Mouse (Mus musculus) liver, embryonic 12.5 days (tissue): ENCODE measurements at regions not wholly inside any gene's neighbourhood (a gene's known extent, or its start where the extent isn't known, plus 50 kb on each side); places are given as distances from the start of the nearest gene placed in this dataset.

ENCODE experiments used
- ATAC-seq: fragments of 200-750 bp; cut with Nextera tagmentation; 2 replicates; pipeline ENCODE4 v1.8.0; 2017; ENCODE audit warnings: moderate number of reproducible peaks, mild to moderate bottlenecking, moderate library complexity
- H3K27ac ChIP-seq: fragments of 300-500 bp; sonication (generic); 2 replicates; pipeline ENCODE4 v1.5.1; 2016; ENCODE audit warnings: mild to moderate bottlenecking
- H3K27me3 ChIP-seq: fragments of 300-500 bp; sonication (generic); replicated peaks from 2 replicates; pipeline ENCODE4 v1.6.1; 2016; ENCODE audit warnings: mild to moderate bottlenecking, moderate library complexity
- H3K36me3 ChIP-seq: fragments of 300-500 bp; sonication (generic); 2 replicates; pipeline ENCODE4 v1.6.1; 2016; ENCODE audit warnings: mild to moderate bottlenecking, moderate library complexity
- H3K4me1 ChIP-seq: fragments of 300-500 bp; sonication (generic); 2 replicates; pipeline ENCODE4 v1.6.1; 2016
- H3K4me2 ChIP-seq: fragments of 300-500 bp; sonication (generic); 2 replicates; pipeline ENCODE4 v1.6.1; 2016; ENCODE audit warnings: mild to moderate bottlenecking, moderate library complexity
- H3K4me3 ChIP-seq: fragments of 300-500 bp; sonication (generic); 2 replicates; pipeline ENCODE4 v1.5.1; 2016; ENCODE audit warnings: mild to moderate bottlenecking, moderate library complexity
- H3K9ac ChIP-seq: fragments of 300-500 bp; sonication (generic); 2 replicates; pipeline ENCODE4 v1.6.1; 2016; ENCODE audit warnings: mild to moderate bottlenecking, moderate library complexity
- H3K9me3 ChIP-seq: fragments of 300-500 bp; sonication (generic); replicated peaks from 2 replicates; pipeline ENCODE4 v1.6.1; 2016; ENCODE audit warnings: mild to moderate bottlenecking, moderate library complexity
- WGBS: fragments of 180-500 bp; shearing (Covaris S2); methylation state at CpG from one replicate; pipeline ENCODE4 v1.1.7; 2016; ENCODE audit not compliant: insufficient replicate concordance; 5-methylcytosine and 5-hydroxymethylcytosine counted together

- no peaks in the 10 kb centered on the region for H3K36me3 ChIP-seq
- H3K9ac ChIP-seq, result no peak overlapping the region
- H3K4me1 ChIP-seq, result no peaks in the 10 kb centered on the region
- no peak overlapping the region for H3K4me3 ChIP-seq
- no peak overlapping the region for H3K4me2 ChIP-seq
- H3K27ac ChIP-seq, result no peak overlapping the region
- 68% methylated on average over 11 of the region's 11 CpGs for WGBS
- no peaks in the 10 kb centered on the region; the same call in 1 of the 2 replicates for H3K27me3 ChIP-seq
- H3K9me3 ChIP-seq, result peaks cover 2% of the 10 kb centered on the region; the same call in 1 of the 2 replicates
- ATAC-seq, result no peak
Observed at GRCm38 (mm10) chr16:90666271-90666986, 60.8 kb downstream of the Mis18a start.

GRCm38 (mm10) chr16:90664086-90664485 lies 63.1 kb downstream of the Mis18a start:
- Histone ChIP-seq H3K27me3 (no peaks in the 10 kb centered on the region; the same call in 1 of the 2 replicates), H3K4me2 (no peak overlapping the region), H3K36me3 (no peaks in the 10 kb centered on the region), H3K9ac (no peak overlapping the region), H3K4me1 (no peaks in the 10 kb centered on the region), H3K27ac (no peak overlapping the region), H3K9me3 (peaks cover 2% of the 10 kb centered on the region; the same call in 1 of the 2 replicates), H3K4me3 (no peak overlapping the region)
- WGBS, result 59% methylated on average over 9 of the region's 9 CpGs
- no peak for ATAC-seq

- no peak for ATAC-seq
- 65% methylated on average over 7 of the region's 7 CpGs for WGBS
Observed at GRCm38 (mm10) chr16:90658050-90658449, 69.2 kb downstream of the Mis18a start.

GRCm38 (mm10) chr16:90657027-90657426 lies 70.2 kb downstream of the Mis18a start:
- H3K27me3 ChIP-seq, result no peaks in the 10 kb centered on the region
- no peak overlapping the region for H3K4me3 ChIP-seq
- 70% methylated on average over 9 of the region's 9 CpGs for WGBS
- no peaks in the 10 kb centered on the region for H3K36me3 ChIP-seq
- H3K9me3 ChIP-seq, result no peaks in the 10 kb centered on the region
- no peak overlapping the region for H3K4me2 ChIP-seq
- H3K9ac ChIP-seq, result no peak overlapping the region
- no peaks in the 10 kb centered on the region for H3K4me1 ChIP-seq
- no peak for ATAC-seq
- H3K27ac ChIP-seq, result no peak overlapping the region

More at GRCm38 (mm10) chr16:90658050-90658449, 69.2 kb downstream of the Mis18a start:
- Histone ChIP-seq H3K4me3 (no peak overlapping the region), H3K9me3 (no peaks in the 10 kb centered on the region), H3K36me3 (no peaks in the 10 kb centered on the region), H3K27me3 (no peaks in the 10 kb centered on the region), H3K4me2 (no peak overlapping the region), H3K9ac (no peak overlapping the region), H3K27ac (no peak overlapping the region), H3K4me1 (no peaks in the 10 kb centered on the region)

GRCm38 (mm10) chr16:90656571-90657011 lies 70.6 kb downstream of the Mis18a start:
- WGBS, result 74% methylated on average over 16 of the region's 16 CpGs
- no peak overlapping the region for H3K9ac ChIP-seq
- no peaks in the 10 kb centered on the region for H3K27me3 ChIP-seq
- no peak overlapping the region for H3K27ac ChIP-seq
- no peak for ATAC-seq
- H3K4me3 ChIP-seq, result no peak overlapping the region
- H3K36me3 ChIP-seq, result no peaks in the 10 kb centered on the region
- H3K4me2 ChIP-seq, result no peak overlapping the region
- no peaks in the 10 kb centered on the region for H3K9me3 ChIP-seq
- no peaks in the 10 kb centered on the region for H3K4me1 ChIP-seq

GRCm38 (mm10) chr16:90654853-90655252 lies 72.4 kb downstream of the Mis18a start:
- Histone ChIP-seq H3K4me3 (no peak overlapping the region), H3K27me3 (no peaks in the 10 kb centered on the region), H3K27ac (no peak overlapping the region), H3K9ac (no peak overlapping the region), H3K4me2 (no peak overlapping the region), H3K36me3 (no peaks in the 10 kb centered on the region), H3K4me1 (no peaks in the 10 kb centered on the region), H3K9me3 (no peaks in the 10 kb centered on the region)
- WGBS, result 80% methylated on average over 5 of the region's 5 CpGs
- ATAC-seq, result no peak

GRCm38 (mm10) chr16:90652821-90653220 lies 74.4 kb downstream of the Mis18a start:
- Histone ChIP-seq H3K4me2 (no peak overlapping the region), H3K9me3 (no peaks in the 10 kb centered on the region), H3K36me3 (no peaks in the 10 kb centered on the region), H3K27ac (no peak overlapping the region), H3K27me3 (no peaks in the 10 kb centered on the region), H3K4me1 (no peaks in the 10 kb centered on the region), H3K9ac (no peak overlapping the region), H3K4me3 (no peak overlapping the region)
- no peak for ATAC-seq
- 51% methylated on average over 4 of the region's 4 CpGs for WGBS

- 70% methylated on average over 4 of the region's 4 CpGs for WGBS
Observed at GRCm38 (mm10) chr16:90648161-90648560, 79.0 kb downstream of the Mis18a start.

GRCm38 (mm10) chr16:90642671-90643070 lies 84.5 kb downstream of the Mis18a start:
- no peak for ATAC-seq
- Histone ChIP-seq H3K9ac (no peak overlapping the region), H3K27me3 (no peaks in the 10 kb centered on the region), H3K27ac (no peak overlapping the region), H3K9me3 (no peaks in the 10 kb centered on the region), H3K4me3 (no peak overlapping the region), H3K36me3 (no peaks in the 10 kb centered on the region), H3K4me1 (no peaks in the 10 kb centered on the region), H3K4me2 (no peak overlapping the region)
- 65% methylated on average over 6 of the region's 6 CpGs for WGBS

More at GRCm38 (mm10) chr16:90648161-90648560, 79.0 kb downstream of the Mis18a start:
- ATAC-seq, result no peak
- no peak overlapping the region for H3K9ac ChIP-seq
- no peak overlapping the region for H3K4me3 ChIP-seq
- no peak overlapping the region for H3K27ac ChIP-seq
- H3K4me1 ChIP-seq, result no peaks in the 10 kb centered on the region
- H3K4me2 ChIP-seq, result no peak overlapping the region
- H3K9me3 ChIP-seq, result no peaks in the 10 kb centered on the region
- H3K36me3 ChIP-seq, result no peaks in the 10 kb centered on the region
- H3K27me3 ChIP-seq, result no peaks in the 10 kb centered on the region

- no peak for ATAC-seq
- H3K4me2 ChIP-seq, result no peak overlapping the region
- no peaks in the 10 kb centered on the region for H3K36me3 ChIP-seq
- 39% methylated on average over 12 of the region's 12 CpGs for WGBS
- H3K27me3 ChIP-seq, result no peaks in the 10 kb centered on the region
- H3K4me1 ChIP-seq, result no peaks in the 10 kb centered on the region
- no peaks in the 10 kb centered on the region for H3K9me3 ChIP-seq
- H3K4me3 ChIP-seq, result no peak overlapping the region
- H3K9ac ChIP-seq, result no peak overlapping the region
- H3K27ac ChIP-seq, result no peak overlapping the region
Observed at GRCm38 (mm10) chr16:90635216-90635615, 92.0 kb downstream of the Mis18a start.

GRCm38 (mm10) chr16:90629976-90630375 lies 97.2 kb downstream of the Mis18a start:
- Histone ChIP-seq H3K27me3 (no peaks in the 10 kb centered on the region), H3K27ac (0 out of 2 replicates have a peak overlapping the region, but pooled peaks have one; percentile 3), H3K9me3 (no peaks in the 10 kb centered on the region), H3K9ac (no peak overlapping the region), H3K4me2 (no peak overlapping the region), H3K4me3 (no peak overlapping the region), H3K36me3 (no peaks in the 10 kb centered on the region), H3K4me1 (peaks cover 8% of the 10 kb centered on the region; the same call in 1 of the 2 replicates)
- no peak for ATAC-seq
- 54% methylated on average over 6 of the region's 6 CpGs for WGBS

GRCm38 (mm10) chr16:90629121-90629930 lies 97.9 kb downstream of the Mis18a start:
- WGBS, result 47% methylated on average over 19 of the region's 19 CpGs
- Histone ChIP-seq H3K9ac (no peak overlapping the region), H3K4me1 (peaks cover 8% of the 10 kb centered on the region; the same call in 1 of the 2 replicates), H3K27me3 (no peaks in the 10 kb centered on the region), H3K36me3 (no peaks in the 10 kb centered on the region), H3K4me3 (no peak overlapping the region), H3K4me2 (no peak overlapping the region), H3K9me3 (no peaks in the 10 kb centered on the region), H3K27ac (0 out of 2 replicates have a peak overlapping the region, but pooled peaks have one; percentile 3)
- no peak; the same call in 1 of the 2 replicates for ATAC-seq
